Mouse (Mus musculus) cerebellum, postnatal 36 days (tissue): ENCODE data around the gene Kif13a.

Experiments
- DNase-seq, 2 experiments: peaks; one replicate each; pipeline ENCODE4 v3.0.0; 2021 to 2022; ENCODE audit warnings: mixed read lengths in 2 of 2

The Kif13a gene

DNA sequence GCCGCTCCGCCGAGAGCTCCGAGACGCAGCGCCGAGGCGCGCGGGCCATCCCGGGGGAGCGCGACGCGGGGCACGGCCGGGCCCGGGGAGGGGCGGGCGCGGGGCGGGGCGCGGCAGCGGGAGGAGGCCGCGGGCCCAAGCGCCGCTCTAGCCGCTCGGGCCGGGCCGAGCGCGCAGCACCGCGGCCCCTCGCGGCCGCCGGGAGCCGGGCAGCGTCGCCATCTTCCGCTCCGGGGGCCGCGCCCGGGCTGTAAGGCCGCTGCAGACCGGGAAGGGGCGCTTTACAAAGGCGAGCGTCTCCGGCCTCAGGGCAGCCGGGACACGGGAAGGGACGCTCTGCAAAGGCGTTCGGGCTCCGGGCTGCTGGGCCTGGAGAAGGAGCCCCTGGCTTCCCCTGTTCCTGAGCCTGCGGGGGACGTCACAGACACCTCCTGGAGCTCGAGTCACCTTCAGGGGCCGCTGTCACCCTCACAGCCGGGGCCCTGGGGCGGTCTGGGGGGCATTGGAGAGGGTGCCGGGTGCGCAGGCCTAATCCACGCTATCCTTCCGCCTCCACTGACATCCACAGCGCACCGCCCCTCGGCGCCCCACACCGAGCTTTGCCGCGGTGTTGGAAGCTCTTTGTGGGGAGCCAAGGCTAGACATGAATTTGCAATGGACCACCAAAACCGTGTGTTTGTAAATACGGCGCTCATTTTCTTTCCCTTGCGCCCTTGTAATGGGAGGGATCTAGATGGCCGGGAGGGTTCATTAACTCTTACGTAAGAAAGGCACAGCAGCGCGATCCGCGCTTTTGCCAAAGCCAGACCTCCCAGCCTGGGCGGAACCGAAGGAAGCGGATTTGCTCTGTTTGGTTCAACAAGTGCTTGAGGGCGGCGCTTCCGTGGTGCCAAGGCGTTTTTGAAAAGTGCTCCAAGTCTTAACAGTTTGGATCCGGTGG, at the start of gene Kif13a:
Gene Kif13a (minus strand): TSS at position 149 of the 940 bp plus-strand sequence.
- DNase-seq, result peak; percentile 88

DNA sequence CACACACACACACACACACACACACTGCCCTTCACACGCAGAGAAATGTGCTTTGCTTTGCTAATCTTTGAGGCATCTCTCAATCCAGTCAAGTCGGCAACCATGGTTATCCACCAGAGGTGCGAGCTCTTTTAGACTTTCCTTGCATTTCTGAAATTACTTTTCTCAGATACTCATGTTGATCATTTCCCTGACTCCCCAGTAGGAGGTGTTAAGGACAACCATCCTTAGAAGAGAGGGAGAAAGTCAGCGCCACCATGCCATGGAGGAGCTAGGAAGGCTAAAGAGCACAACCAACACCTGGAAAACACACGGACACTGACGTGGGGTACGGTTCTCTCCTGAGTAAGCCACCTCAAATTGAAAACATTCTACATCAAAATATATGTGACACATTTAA, 46.9 kb upstream of the Kif13a start:
- DNase-seq, result no peak

DNA sequence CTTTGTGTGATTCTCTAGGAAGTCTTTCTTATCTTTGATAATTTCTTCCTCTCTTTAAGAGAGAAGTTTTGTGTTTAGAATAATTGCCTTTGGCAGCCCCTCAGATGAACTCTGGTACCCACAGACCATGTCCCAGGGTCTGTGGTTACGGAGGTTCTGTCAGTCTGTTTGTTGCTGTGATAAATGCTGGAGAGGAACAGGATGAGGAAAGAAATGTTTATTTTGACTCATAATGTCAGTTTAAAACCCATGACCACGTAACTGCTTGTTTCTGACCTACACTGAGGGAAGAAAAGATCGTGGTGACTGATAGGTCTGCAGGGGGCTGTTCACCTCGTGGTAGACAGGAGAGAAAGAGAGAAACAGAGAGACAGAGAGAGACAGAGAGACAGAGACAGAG, 46.3 kb upstream of the Kif13a start:
- DNase-seq, result no peak

DNA sequence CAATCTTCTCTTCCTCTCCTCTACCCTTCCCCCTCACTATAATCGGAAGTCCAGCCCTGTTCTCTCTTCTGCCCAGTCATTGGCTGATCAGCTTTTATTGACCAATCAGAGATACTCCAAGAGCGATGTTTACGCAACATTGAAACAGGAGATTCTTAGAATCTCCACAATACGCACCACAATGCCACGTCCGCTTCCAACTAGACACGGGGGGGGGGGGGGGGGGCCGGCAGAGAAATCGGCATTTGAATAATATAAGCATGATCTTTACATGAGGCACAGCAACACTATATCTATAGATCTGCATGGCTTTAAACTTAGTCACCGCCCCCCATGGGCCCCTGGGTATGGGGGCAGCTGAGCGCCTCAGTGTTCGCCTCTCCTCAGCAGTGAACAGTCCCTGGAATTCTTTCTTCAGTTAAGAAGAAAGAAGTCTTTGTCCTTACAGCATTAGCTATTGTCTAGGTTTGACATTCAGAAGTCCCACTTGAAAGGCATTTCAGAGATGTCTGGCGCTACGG, 45.4 kb upstream of the Kif13a start:
- no peak for DNase-seq

DNA sequence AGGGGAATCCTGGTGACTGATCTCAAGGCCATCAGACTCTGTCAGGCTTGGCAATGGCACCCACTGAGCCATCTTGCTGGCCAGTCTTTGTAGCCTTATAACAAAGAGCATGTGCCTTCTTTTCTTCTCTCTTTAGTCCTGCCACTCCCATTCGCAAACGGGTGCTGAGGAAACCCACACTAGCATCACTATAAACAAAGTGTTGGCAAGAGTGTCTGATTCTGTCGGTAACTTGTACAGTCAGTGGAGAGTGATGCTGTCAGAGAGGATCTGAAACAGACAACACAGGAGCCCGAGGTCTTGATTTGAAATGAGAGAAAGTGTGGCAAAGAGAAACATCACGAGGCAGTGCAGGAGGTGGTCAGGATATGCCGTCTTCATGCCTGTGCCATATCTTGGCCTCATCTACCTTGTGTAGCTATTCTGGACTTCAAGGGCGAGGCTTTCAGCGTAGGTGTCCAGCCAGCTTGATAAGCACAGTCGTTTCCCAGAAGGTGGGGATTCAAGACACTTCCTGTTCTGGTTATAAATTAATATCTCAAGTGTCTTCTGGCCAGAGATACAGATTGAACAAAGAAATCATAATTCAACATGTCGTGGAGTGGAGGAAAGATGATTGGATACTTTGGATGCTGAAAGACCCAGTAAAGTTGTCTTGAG, 40.7 kb upstream of the Kif13a start:
- no peak for DNase-seq

DNA sequence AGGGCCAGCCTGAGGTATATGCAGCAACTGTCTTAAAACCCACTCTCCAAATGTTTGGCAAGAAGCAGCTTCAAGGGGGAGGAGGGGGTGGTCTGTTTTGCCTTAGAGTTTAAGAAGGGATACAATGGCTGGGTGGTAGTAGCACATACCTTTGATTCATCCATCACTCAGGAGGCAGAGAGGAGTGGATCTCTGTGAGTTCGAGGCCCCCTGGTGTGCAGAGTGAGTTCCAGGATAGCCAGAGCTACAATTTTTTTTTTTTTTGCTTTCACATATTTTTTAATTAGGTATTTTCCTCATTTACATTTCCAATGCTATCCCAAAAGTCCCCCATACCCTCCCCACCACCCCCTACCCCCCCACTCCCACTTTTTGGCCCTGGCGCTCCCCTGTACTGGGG, 39.0 kb upstream of the Kif13a start:
- no peak for DNase-seq

DNA sequence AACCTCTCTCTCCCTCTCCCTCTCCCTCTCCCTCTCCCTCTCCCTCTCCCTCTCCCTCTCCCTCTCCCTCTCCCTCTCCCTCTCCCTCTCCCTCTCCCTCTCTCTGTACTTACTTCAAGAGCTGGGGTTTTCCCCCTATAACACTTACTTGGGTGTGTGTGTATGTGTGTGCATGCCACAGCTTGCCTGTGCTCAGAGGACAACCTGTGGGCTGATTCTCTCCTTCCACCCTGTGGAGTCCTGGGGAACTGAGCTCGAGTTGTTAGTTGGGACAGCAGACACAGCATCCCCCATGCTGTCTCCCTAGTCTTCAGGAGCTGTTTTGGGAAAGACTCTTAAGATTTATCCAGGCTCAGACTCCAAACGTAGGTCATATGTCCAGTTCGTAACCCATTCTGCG, 37.6 kb upstream of the Kif13a start:
- DNase-seq, result no peak

DNA sequence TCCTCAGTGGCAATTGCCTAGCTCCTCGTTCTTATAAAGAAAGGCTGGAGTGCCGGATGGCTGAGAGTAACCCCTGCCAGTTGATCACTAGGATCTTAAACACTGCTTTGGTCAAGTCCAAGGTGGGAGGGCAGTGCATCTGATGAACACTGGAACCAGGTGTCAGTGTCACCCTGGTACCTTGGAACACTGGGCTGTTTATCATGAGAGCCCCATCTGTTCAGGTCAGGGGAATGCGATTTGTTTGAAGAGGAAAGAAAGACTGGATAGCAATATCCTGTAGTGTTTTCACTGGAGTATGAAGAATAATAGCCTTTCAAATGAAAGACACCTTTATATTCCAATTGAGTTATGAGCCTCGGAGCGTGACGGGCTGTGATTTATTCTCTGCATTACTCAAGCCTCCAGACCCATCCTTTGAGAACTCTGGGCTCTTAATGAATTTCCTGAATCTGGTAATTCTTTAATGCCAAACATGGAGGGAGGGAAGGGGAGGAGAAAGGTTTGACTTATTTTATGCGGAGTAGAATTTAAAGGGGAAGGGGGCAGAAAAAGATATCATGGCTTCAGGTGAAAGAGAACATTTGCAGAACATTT, 31.3 kb upstream of the Kif13a start:
- DNase-seq, result no peak

DNA sequence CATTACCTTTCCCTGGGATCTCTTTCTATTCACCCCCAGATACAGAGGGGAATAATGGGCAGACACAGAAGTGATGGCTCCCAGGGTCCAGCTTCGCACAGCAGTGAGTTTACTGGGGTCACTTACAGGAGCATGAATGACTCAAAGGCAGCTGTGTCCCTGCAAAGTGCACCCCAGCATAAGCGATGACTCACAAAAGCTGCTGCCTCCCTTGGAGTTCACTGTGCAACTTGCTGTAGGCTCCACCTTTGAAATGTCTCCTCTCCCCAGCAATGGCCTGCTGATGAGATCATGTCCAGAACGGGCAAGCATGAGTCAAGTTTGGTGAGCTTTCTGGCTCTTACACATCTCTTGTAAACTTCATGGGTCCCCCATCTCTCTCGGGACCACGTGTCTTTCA, 29.5 kb upstream of the Kif13a start:
- no peak for DNase-seq

DNA sequence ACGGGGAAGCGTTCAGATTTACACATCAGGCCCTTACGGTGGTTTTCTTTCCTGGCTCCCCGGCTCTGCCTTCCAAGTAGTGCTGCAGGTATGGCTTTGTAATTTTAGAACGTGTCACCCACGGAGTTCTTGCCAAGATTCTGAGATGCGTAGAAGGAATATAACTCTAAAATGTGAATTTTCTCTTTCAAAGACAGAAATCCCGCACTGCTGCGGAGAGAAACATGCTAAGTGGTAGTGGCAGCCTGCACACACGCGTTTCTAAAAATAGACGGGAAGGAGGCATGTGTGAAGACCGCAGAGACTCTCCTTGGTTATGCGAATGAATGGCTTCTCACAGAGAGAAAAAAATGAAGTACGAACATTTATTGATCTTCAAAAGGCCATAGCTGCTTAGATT, 21.5 kb upstream of the Kif13a start:
- no peak for DNase-seq

DNA sequence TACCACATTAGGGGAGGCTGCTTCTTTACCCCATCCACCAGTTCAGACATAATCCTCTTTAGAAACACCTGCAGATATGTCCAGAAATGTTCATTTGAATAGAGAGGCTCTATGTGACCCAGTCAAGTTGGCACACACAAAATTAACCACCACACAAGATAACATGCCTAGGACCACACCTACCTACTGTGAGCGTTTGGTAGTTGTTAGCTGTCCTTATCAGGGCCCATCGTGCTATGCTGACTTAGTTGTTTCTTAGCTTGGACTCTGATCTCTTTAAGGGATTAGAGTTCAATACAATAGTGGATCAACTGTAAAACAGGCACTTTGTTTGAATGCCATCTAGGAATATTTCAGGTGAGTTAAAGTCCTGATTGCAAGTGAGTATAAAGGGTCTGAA, 20.1 kb upstream of the Kif13a start:
- DNase-seq, result no peak

DNA sequence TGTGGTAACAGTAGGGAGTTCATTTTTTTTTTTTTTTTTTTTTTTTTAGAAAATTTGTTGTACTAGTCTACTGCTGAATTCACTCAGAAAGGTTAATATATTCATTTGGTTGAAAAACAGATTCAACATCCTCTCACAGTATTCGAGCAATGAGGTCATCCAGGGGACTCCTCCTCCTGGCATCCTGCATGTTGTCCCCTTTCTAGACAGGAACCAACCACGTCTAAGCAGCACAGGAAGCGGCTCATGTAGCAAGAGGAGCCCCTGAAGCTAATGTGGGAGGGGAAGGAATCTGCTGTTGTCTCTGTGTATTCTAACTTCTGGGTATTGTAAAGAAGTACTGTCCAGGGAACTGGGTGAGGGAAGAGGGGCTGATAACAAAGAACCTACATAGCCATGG, 18.4 kb upstream of the Kif13a start:
- DNase-seq, result no peak

DNA sequence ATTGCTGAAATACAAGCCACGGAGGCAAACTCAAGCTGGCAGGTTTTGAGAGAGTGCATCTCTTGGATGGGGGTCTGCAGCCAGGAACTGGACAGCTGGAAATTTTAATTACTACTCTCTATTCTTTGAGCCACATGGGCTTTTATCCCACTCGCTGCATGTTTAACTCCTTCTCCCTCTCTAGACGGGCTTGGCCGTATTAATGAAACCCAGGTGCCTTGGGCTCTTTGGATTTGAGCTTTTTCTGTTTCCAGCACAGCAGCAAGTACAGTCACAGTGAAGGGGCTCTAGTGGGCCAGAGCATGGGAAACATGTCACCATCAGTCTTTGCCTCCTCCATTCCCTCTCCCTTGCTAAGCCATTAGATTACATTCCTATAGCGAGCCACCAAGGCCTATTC, 16.4 kb upstream of the Kif13a start:
- no peak for DNase-seq

DNA sequence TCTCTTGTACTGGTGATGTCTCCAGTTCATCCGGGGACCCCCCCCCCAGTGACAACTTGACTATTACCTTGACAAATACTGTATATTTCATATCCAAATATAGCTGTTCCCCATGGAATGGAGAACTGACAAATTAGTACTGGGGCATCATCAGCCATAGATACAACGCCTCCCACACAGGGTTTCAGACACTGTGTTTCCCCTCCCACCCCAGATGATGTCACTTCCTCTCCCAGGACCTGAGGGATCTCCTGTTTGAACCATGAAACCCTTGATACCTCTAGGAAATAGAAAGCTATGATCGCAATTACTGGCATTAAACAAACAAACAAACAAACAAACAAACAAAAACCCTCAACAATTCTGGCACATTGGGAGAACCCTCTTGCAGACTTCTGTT, 15.6 kb upstream of the Kif13a start:
- no peak for DNase-seq

DNA sequence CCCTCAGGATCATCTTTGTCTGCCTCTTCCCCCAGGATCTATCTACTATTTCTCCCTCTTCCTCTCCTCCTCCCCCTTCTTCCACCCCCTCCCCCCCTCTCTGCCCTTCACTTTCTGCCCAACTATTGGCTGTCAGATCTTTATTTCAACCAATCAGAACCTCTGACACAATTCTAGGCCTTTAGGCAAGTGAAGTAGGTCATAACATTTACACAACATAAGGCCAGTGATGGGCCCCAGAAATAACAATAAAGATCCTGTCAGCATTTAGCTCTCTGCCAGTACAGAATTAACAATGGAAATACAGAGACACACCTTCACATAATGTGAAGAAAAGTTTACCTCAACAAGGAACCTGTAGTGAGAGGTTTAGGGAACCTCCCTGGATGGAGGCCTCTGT, 13.6 kb upstream of the Kif13a start:
- DNase-seq, result no peak

DNA sequence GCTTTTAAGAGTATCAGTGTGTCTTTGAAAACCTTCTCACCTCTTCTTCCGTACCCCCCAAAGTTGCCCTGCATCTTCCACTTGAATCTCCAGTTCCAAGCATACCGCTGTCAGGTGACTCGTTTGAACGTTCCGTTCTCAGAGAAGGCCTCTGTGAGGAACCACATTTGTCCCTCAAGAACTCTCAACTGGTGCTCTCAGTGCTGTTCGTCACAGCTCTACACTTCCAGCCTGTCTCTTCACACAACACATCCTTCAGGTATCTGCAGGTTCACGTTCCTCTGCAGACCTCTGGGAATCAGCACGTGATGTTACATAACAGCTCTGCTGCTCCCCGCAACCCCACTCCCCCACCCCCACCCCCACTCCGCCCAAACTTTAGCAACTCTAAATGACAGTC, 4.4 kb upstream of the Kif13a start:
- DNase-seq, result no peak

DNA sequence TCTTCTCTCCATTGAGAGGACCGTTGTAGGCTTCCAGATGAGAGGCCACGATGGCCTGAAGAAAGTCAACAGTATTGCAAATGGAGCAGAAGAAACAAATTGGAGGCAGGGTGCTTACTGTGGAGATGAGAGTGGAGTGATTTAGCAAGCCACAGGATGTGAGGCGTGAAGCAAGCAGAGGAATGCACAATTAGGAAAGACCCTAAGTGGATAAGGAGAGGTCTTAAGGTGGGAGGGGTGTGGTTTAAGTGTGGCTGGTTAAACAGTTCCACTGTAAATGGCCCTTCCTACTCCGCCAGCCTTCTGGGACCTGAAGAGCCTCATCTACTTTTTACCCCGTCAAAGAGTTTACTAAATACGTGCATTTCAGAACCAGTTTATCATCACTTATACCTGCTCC, 3.2 kb upstream of the Kif13a start:
- no peak for DNase-seq

DNA sequence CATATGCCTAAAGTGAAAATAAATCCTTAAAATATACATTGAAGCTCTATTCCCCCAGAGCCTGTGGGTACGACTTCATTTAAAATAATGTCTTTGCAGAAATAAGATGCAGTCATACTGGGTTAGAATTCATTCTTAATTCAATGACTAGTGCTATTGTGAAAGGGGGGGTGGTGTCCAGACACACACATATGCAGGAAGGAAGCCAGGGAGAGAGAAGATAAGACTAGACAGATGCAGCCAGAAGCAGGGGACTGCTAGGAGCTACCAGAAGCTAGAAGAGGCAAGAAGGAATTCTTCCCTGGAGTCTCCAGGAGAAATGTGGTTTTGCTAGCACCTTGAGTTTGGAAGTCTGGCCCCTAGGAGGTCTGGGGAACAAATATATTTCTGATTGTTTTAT, 2.4 kb upstream of the Kif13a start:
- DNase-seq, result no peak

DNA sequence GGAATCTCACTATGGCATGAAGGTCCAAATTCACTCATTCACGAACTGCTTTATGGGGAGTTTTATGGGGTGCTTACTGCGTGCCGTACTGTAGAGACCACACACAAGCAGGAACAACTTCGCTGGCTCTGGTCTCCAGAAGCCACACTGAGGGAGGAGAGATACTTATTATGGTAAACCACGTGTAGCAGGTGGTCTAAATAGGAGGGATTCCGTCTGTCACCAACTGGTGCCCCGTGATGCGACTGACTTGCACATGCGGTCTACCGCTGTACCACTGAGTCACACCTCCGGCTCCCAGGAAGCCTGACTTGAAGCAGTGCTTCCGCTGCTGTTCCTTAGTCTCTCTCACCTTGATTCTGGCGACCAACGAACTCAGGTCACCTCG, 986 bp upstream of the Kif13a start:
- DNase-seq, result peak in 1 of 2 experiments; percentile 18

DNA sequence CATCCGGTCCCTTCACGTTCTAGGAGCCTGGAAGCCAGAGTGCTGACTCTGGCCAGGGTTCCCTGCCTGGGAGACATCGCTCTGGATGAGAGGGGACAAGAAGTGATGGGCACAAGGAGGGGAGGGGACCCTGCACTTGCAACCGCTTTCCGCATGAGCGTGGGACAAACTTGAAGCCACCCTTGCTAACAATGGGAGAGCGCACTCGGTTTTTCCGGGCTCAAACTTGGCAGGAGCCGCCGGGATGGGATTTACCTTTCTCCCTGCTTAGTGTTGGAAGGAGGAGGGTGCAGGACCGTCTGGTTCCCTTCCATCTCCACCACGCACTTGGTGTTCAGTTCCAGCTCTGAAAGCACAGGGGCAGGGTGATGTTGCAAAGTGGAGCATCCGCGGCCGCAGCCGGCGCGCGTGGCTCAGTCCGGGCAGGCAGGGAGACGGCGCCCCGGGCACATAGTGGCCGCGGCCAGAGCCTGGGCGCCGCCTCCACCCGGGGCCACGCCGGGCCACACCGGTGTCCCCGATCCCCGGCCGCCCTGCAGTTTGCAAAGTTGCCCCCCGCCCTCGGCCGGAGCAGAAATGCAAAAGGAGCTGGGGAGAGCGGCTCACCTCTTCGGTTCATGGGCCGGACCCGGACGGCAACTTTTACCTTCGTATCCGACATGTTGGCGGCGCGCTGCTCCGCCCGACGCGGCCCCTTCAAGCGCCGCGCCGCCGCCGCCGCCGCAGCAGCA, 541 bp downstream of the Kif13a start:
- DNase-seq, result peak; percentile 64 to 66

DNA sequence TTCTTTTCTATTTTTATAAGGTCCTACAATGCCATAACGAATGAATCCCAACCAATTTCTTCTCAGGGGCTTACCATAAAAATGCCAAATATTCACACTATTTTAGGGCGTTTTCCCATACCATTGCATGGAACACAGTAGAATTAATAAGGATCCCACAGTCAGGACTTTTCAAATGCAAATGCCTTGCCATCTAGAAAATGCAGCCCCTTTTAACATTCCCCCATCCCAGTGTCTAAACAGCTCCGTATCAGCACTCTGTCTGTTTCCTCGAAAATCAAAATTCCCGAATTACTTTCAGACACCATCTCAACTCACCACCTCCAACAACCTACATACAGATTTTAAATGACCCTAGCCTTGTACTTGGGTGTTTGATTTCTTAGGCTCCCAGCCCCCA, 1.3 kb downstream of the Kif13a start:
- DNase-seq, result no peak

DNA sequence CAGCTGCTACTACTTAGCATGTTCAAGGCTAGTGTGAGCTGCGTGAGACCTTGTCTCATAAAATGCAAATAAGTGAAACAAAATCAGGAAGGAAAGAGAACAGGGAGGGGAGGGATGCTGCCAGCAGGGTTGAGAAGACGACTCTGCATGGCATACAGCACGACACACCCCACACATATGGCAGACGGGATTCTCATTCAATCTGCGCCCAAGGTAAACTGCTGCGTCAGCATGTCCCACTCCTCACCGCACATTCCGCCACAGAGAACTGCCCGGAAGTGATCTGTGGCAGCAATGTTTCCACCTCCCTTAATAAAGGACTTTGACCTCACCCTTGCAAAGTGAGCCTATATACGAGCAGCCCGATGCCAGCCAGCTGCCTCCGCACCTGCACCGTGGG, 4.0 kb downstream of the Kif13a start:
- no peak for DNase-seq

DNA sequence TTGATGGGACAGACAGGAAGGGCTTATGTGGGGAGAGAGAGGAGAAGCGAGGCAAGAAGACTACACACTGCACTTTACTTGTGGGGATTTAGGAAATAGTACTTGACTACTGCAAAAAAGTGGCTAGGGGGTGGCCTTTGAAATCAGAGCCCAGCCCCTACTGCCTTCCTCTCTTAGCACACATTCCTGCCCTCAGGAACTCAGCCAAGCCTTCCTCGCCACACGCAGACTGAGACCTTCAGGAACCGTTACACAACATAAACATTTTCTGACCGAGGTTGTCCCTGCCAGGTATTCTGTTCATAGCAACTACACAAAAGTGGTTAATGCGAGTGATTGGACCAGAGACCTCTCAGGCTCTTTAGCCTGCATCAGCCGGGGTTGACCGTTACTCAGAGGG, 8.1 kb downstream of the Kif13a start:
- no peak for DNase-seq
